In genomic region chr6:98089185-98089584, GRCm38 (mm10) we compare ENCODE assay signal across 8 mouse cellular contexts.
DNase-seq lines count a peak whose midpoint lies in the region; ATAC-seq and TF ChIP-seq lines count a peak whose summit lies in the region.
"Had no signal": no experiment of that assay in that cellular context is flagged by ENCODE, and none has a peak within 500 bp of the region (broad histone marks: within the 10 kb centered on the region; RNA-seq: fewer than 3 reads in every experiment).

No protein-coding gene starts in this region.

- DNase-seq in hindbrain, embryonic 14.5 days (ENCODE audit: low spot score), result peak; percentile 41
- DNase-seq in 3T3-L1 (ENCODE audit: low read depth, low spot score), result peak; percentile 60
- peak; percentile 34 for DNase-seq in B cell, adult 2 months
- DNase-seq in forebrain, postnatal 0 days, result peak; percentile 58

- H3K27me3 ChIP-seq in hindbrain, embryonic 14.5 days (ENCODE audit: control insufficient read depth, insufficient read depth, low read length), result no peaks in the 10 kb centered on the region
- H3K27me3 ChIP-seq in hindbrain, embryonic 12.5 days, result no peaks in the 10 kb centered on the region
- H3K27me3 ChIP-seq in forebrain, postnatal 0 days (ENCODE audit: insufficient read depth, low read length), result no peaks in the 10 kb centered on the region
- H3K27me3 ChIP-seq: embryonic facial prominence, embryonic 13.5 days had no signal

- H3K4me2 ChIP-seq in hindbrain, embryonic 14.5 days (replicated peaks), result no peak overlapping the region
- H3K4me2 ChIP-seq in hindbrain, embryonic 12.5 days (replicated peaks), result no peak overlapping the region
- no peak overlapping the region for H3K4me2 ChIP-seq in forebrain, postnatal 0 days (ENCODE audit: low read depth)
- H3K4me2 ChIP-seq: embryonic facial prominence, embryonic 13.5 days had no signal

- ATAC-seq in hindbrain, embryonic 14.5 days (ENCODE audit: low FRiP score), result no peak
- no peak for ATAC-seq in hindbrain, embryonic 12.5 days (ENCODE audit: low FRiP score)
- ATAC-seq in forebrain, postnatal 0 days, result peak; percentile 40; the same call in 1 of the 2 replicates
- ATAC-seq in megakaryocyte-erythroid progenitor cell, adult 5-6 weeks (replicated peaks; ENCODE audit: low FRiP score, low TSS enrichment, poor library complexity, severe bottlenecking), result 0 out of 2 replicates have a peak, but pooled peaks have one; percentile 61
- ATAC-seq in inflammation-experienced regulatory T-cells, adult 6 months, result no peak

- H3K27ac ChIP-seq in hindbrain, embryonic 14.5 days, result no peak overlapping the region
- H3K27ac ChIP-seq in hindbrain, embryonic 12.5 days, result no peak overlapping the region
- no peak overlapping the region for H3K27ac ChIP-seq in forebrain, postnatal 0 days (ENCODE audit: low read depth, low read length)
- H3K27ac ChIP-seq: embryonic facial prominence, embryonic 13.5 days had no signal

- H3K9me3 ChIP-seq in hindbrain, embryonic 14.5 days (ENCODE audit: control insufficient read depth, low read length), result no peaks in the 10 kb centered on the region
- no peaks in the 10 kb centered on the region for H3K9me3 ChIP-seq in hindbrain, embryonic 12.5 days (replicated peaks)
- H3K9me3 ChIP-seq in forebrain, postnatal 0 days (ENCODE audit: low read length), result no peaks in the 10 kb centered on the region
- H3K9me3 ChIP-seq: embryonic facial prominence, embryonic 13.5 days had no signal

- no peak overlapping the region for H3K9ac ChIP-seq in hindbrain, embryonic 14.5 days
- no peak overlapping the region for H3K9ac ChIP-seq in hindbrain, embryonic 12.5 days
- no peak overlapping the region for H3K9ac ChIP-seq in forebrain, postnatal 0 days
- H3K9ac ChIP-seq: embryonic facial prominence, embryonic 13.5 days had no signal

- TF ChIP-seq CTCF in forebrain, postnatal 0 days (IDR thresholded peaks at IDR 0.05; ENCODE audit: low read depth), result peak; percentile 64

- H3K4me1 ChIP-seq in hindbrain, embryonic 14.5 days (replicated peaks; ENCODE audit: control insufficient read depth, insufficient read depth, low read length), result no peaks in the 10 kb centered on the region
- no peaks in the 10 kb centered on the region for H3K4me1 ChIP-seq in hindbrain, embryonic 12.5 days
- H3K4me1 ChIP-seq in forebrain, postnatal 0 days (ENCODE audit: insufficient read depth), result no peaks in the 10 kb centered on the region
- H3K4me1 ChIP-seq: embryonic facial prominence, embryonic 13.5 days had no signal

- 50% methylated on average over 4 of the region's 4 CpGs for WGBS in hindbrain, embryonic 14.5 days
- 50% methylated on average over 4 of the region's 4 CpGs for WGBS in hindbrain, embryonic 12.5 days
- whole genome bisulfite sequencing in forebrain, postnatal 0 days, result 34% methylated on average over 4 of the region's 4 CpGs

- no peak overlapping the region for H3K4me3 ChIP-seq in hindbrain, embryonic 14.5 days (replicated peaks; ENCODE audit: low read length)
- H3K4me3 ChIP-seq in hindbrain, embryonic 12.5 days, result no peak overlapping the region
- no peak overlapping the region for H3K4me3 ChIP-seq in forebrain, postnatal 0 days (ENCODE audit: low read depth, low read length)
- H3K4me3 ChIP-seq: embryonic facial prominence, embryonic 13.5 days had no signal

- no peaks in the 10 kb centered on the region for H3K36me3 ChIP-seq in hindbrain, embryonic 14.5 days (replicated peaks; ENCODE audit: control insufficient read depth, insufficient read depth)
- H3K36me3 ChIP-seq in hindbrain, embryonic 12.5 days, result no peaks in the 10 kb centered on the region
- no peaks in the 10 kb centered on the region for H3K36me3 ChIP-seq in forebrain, postnatal 0 days (ENCODE audit: insufficient read depth)
- H3K36me3 ChIP-seq: embryonic facial prominence, embryonic 13.5 days had no signal

Comparison
In these comparisons a context has a peak if more than half of its experiments do, and no peak if none do; other contexts are left out.
1. ATAC-seq: peak in forebrain, postnatal 0 days (single experiment) and megakaryocyte-erythroid progenitor cell, adult 5-6 weeks (single experiment); none in hindbrain, embryonic 14.5 days (single experiment), hindbrain, embryonic 12.5 days (single experiment) and inflammation-experienced regulatory T-cells, adult 6 months (single experiment).
2. Peak in every context shown above with its lines, with median percentiles within 50 percentile points of each other: DNase-seq.